Mouse (Mus musculus): ENCODE data around the gene Gid8. TPM values are rescaled to one million over a fixed set of nuclear protein-coding genes. Genes with fewer than 3 reads are reported as not detected.

Gid8 gene
- polyA plus RNA-seq, 1 experiment from 2014 or later: 59.6 TPM

- H3K27me3 ChIP-seq (ENCODE audit: control insufficient read depth, insufficient read depth, low read length): no peaks in the 10 kb centered on the region
- no peaks in the 10 kb centered on the region for H3K9me3 ChIP-seq (ENCODE audit: control insufficient read depth, low read length)
- ATAC-seq (ENCODE audit: low FRiP score): no peak; the same call in 1 of the 2 replicates
- WGBS: 3% methylated on average over 1 of the region's 1 CpGs
- no peaks in the 10 kb centered on the region for H3K4me1 ChIP-seq (replicated peaks; ENCODE audit: control insufficient read depth, insufficient read depth, low read length)
- no peak overlapping the region for H3K4me3 ChIP-seq (ENCODE audit: low read depth, low read length)
- no peak overlapping the region for H3K4me2 ChIP-seq (replicated peaks; ENCODE audit: low read depth, low read length)
- peak overlapping the region; percentile 8; the same call in 1 of the 2 replicates for H3K27ac ChIP-seq (ENCODE audit: low read depth, low read length)
- peak; percentile 50 for DNase-seq (ENCODE audit: low spot score)
- H3K36me3 ChIP-seq (ENCODE audit: control insufficient read depth, insufficient read depth, low read length): peaks cover 15% of the 10 kb centered on the region
- no peak overlapping the region for H3K9ac ChIP-seq (ENCODE audit: low read depth, low read length)
Observed at GRCm38 (mm10) chr2:180692630-180693029, 17.3 kb upstream of the Gid8 start.

GRCm38 (mm10) chr2:180695176-180695575, 14.7 kb upstream of the Gid8 start:
- Histone ChIP-seq H3K27ac (ENCODE audit: low read depth, low read length) (no peak overlapping the region), H3K9me3 (ENCODE audit: control insufficient read depth, low read length) (no peaks in the 10 kb centered on the region), H3K36me3 (ENCODE audit: control insufficient read depth, insufficient read depth, low read length) (no peaks in the 10 kb centered on the region), H3K9ac (ENCODE audit: low read depth, low read length) (no peak overlapping the region), H3K4me1 (replicated peaks; ENCODE audit: control insufficient read depth, insufficient read depth, low read length) (no peaks in the 10 kb centered on the region), H3K4me2 (replicated peaks; ENCODE audit: low read depth, low read length) (no peak overlapping the region), H3K27me3 (ENCODE audit: control insufficient read depth, insufficient read depth, low read length) (no peaks in the 10 kb centered on the region), H3K4me3 (ENCODE audit: low read depth, low read length) (no peak overlapping the region)
- 66% methylated on average over 2 of the region's 2 CpGs for WGBS
- no peak for DNase-seq (ENCODE audit: low spot score)
- no peak for ATAC-seq (ENCODE audit: low FRiP score)

GRCm38 (mm10) chr2:180700457-180700856, 9.5 kb upstream of the Gid8 start:
- no peaks in the 10 kb centered on the region for H3K36me3 ChIP-seq (ENCODE audit: control insufficient read depth, insufficient read depth, low read length)
- no peak overlapping the region for H3K27ac ChIP-seq (ENCODE audit: low read depth, low read length)
- H3K4me1 ChIP-seq (replicated peaks; ENCODE audit: control insufficient read depth, insufficient read depth, low read length): peaks cover 7% of the 10 kb centered on the region; the same call in 1 of the 2 replicates
- H3K27me3 ChIP-seq (ENCODE audit: control insufficient read depth, insufficient read depth, low read length): no peaks in the 10 kb centered on the region
- H3K9ac ChIP-seq (ENCODE audit: low read depth, low read length): peak overlapping the region; percentile 85; the same call in 1 of the 2 replicates
- peak overlapping the region; percentile 72 for H3K4me3 ChIP-seq (ENCODE audit: low read depth, low read length)
- H3K4me2 ChIP-seq (replicated peaks; ENCODE audit: low read depth, low read length): peak overlapping the region; percentile 81
- no peak for DNase-seq (ENCODE audit: low spot score)
- H3K9me3 ChIP-seq (ENCODE audit: control insufficient read depth, low read length): no peaks in the 10 kb centered on the region
- ATAC-seq (ENCODE audit: low FRiP score): no peak
- 82% methylated on average over 5 of the region's 5 CpGs for WGBS

DNA sequence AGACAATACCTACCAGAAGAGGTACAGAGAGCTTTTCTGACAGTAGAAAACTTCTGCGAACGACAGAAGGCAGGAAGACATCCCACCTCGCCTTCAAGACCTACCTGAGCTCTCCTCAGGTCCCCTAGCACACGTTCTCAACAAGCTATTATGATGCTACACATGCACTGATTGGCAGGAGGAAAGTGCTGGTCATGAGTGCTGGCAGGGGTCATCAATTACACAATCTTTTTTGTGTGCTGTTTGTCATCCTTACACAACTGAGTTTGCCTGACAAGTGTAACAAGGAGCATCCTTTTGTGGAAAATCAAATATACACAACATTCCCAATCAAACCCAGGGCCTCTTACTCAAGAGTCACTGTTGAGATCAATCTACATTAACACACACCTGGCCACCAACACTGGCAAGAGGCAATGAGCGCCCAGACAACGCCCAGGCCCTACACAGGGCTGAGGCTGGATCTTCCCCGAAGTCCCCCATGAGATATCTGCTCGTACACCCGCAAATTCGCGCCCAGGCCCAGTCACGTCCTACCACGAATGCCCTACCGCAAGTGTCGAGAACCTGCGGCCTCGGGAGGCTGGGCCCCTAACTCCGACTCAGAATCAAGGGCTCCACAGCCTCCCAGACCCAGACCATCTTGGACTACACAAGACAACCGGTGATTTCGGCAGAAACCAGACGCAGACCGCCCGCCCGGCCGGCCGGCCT, 8.7 kb upstream of the Gid8 start:
- DNase-seq (ENCODE audit: low spot score): no peak
- Histone ChIP-seq H3K4me3 (ENCODE audit: low read depth, low read length) (peak overlapping the region; percentile 72), H3K4me2 (replicated peaks; ENCODE audit: low read depth, low read length) (peak overlapping the region; percentile 81), H3K9me3 (ENCODE audit: control insufficient read depth, low read length) (no peaks in the 10 kb centered on the region), H3K36me3 (ENCODE audit: control insufficient read depth, insufficient read depth, low read length) (no peaks in the 10 kb centered on the region), H3K9ac (ENCODE audit: low read depth, low read length) (peak overlapping the region; percentile 85), H3K27me3 (ENCODE audit: control insufficient read depth, insufficient read depth, low read length) (no peaks in the 10 kb centered on the region), H3K4me1 (replicated peaks; ENCODE audit: control insufficient read depth, insufficient read depth, low read length) (peaks cover 7% of the 10 kb centered on the region; the same call in 1 of the 2 replicates), H3K27ac (ENCODE audit: low read depth, low read length) (peak overlapping the region; percentile 87)
- peak; percentile 54 for ATAC-seq (ENCODE audit: low FRiP score)
- WGBS: 4% methylated on average over 26 of the region's 26 CpGs

DNA sequence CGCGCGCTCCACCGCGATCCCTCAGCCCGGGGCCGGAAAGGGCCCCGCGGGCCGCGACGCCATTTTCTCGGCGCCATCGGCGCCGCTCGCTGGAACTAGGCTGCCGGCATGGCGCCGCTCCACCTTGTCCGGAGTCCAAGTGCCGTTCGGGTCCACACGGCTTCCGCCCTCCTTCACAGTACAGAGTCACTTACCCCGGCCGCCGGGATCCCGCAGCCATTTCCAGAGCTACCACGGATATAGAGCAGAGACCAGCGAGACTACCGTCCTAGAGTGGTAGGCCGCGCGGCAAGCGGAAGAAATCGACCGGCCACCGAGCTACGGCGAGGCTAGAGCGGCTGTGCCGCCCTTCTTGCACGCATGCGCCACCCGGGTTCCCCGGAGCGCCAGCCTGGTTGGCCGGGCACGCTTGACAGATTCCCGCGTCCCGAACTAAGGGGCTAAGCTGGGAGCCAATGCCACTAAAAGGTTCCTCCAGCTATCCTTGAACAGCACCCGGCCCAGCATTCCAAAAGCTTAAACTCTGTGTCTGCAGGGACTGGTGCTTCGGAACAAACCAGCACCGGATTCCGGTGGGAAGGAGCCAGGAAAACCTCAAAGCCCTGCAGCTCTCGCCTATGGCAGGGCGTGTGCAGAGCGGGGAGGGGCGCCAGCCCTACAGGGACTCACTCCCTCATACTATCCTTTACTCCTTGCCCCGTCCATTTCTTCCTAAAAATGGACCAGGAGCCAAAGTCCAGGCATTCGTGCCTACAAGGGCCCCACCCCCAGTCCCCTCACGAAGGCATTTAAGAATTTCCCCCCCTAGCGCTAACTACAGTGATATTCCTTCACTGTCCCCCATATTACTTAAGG, 7.9 kb upstream of the Gid8 start:
- peaks cover 7% of the 10 kb centered on the region; the same call in 1 of the 2 replicates for H3K4me1 ChIP-seq (replicated peaks; ENCODE audit: control insufficient read depth, insufficient read depth, low read length)
- peak overlapping the region; percentile 87 for H3K27ac ChIP-seq (ENCODE audit: low read depth, low read length)
- no peaks in the 10 kb centered on the region for H3K36me3 ChIP-seq (ENCODE audit: control insufficient read depth, insufficient read depth, low read length)
- H3K4me2 ChIP-seq (replicated peaks; ENCODE audit: low read depth, low read length): peak overlapping the region; percentile 81
- under 1% methylated on average over 65 of the region's 66 CpGs for WGBS
- H3K27me3 ChIP-seq (ENCODE audit: control insufficient read depth, insufficient read depth, low read length): no peaks in the 10 kb centered on the region
- DNase-seq (ENCODE audit: low spot score) (peak; percentile 94), ATAC-seq (ENCODE audit: low FRiP score) (peak; percentile 95)
- peak overlapping the region; percentile 72 for H3K4me3 ChIP-seq (ENCODE audit: low read depth, low read length)
- H3K9me3 ChIP-seq (ENCODE audit: control insufficient read depth, low read length): no peaks in the 10 kb centered on the region
- H3K9ac ChIP-seq (ENCODE audit: low read depth, low read length): peak overlapping the region; percentile 85

- Histone ChIP-seq H3K4me1 (replicated peaks; ENCODE audit: control insufficient read depth, insufficient read depth, low read length) (peaks cover 7% of the 10 kb centered on the region; the same call in 1 of the 2 replicates), H3K36me3 (ENCODE audit: control insufficient read depth, insufficient read depth, low read length) (no peaks in the 10 kb centered on the region), H3K9me3 (ENCODE audit: control insufficient read depth, low read length) (no peaks in the 10 kb centered on the region), H3K4me2 (replicated peaks; ENCODE audit: low read depth, low read length) (peak overlapping the region; percentile 81), H3K27me3 (ENCODE audit: control insufficient read depth, insufficient read depth, low read length) (no peaks in the 10 kb centered on the region), H3K4me3 (ENCODE audit: low read depth, low read length) (peak overlapping the region; percentile 72), H3K9ac (ENCODE audit: low read depth, low read length) (peak overlapping the region; percentile 85), H3K27ac (ENCODE audit: low read depth, low read length) (peak overlapping the region; percentile 87; the same call in 1 of the 2 replicates)
- WGBS: 40% methylated on average over 4 of the region's 4 CpGs
- ATAC-seq (ENCODE audit: low FRiP score) (no peak), DNase-seq (ENCODE audit: low spot score) (no peak)
Observed at GRCm38 (mm10) chr2:180702701-180703149, 7.2 kb upstream of the Gid8 start.

- ATAC-seq (ENCODE audit: low FRiP score) (no peak), DNase-seq (ENCODE audit: low spot score) (no peak)
- H3K36me3 ChIP-seq (ENCODE audit: control insufficient read depth, insufficient read depth, low read length): no peaks in the 10 kb centered on the region
- H3K27me3 ChIP-seq (ENCODE audit: control insufficient read depth, insufficient read depth, low read length): no peaks in the 10 kb centered on the region
- peaks cover 7% of the 10 kb centered on the region; the same call in 1 of the 2 replicates for H3K4me1 ChIP-seq (replicated peaks; ENCODE audit: control insufficient read depth, insufficient read depth, low read length)
- no peak overlapping the region for H3K4me2 ChIP-seq (replicated peaks; ENCODE audit: low read depth, low read length)
- H3K27ac ChIP-seq (ENCODE audit: low read depth, low read length): no peak overlapping the region
- 81% methylated on average over 5 of the region's 5 CpGs for WGBS
- H3K4me3 ChIP-seq (ENCODE audit: low read depth, low read length): no peak overlapping the region
- no peaks in the 10 kb centered on the region for H3K9me3 ChIP-seq (ENCODE audit: control insufficient read depth, low read length)
- H3K9ac ChIP-seq (ENCODE audit: low read depth, low read length): no peak overlapping the region
Observed at GRCm38 (mm10) chr2:180703175-180703574, 6.7 kb upstream of the Gid8 start.

DNA sequence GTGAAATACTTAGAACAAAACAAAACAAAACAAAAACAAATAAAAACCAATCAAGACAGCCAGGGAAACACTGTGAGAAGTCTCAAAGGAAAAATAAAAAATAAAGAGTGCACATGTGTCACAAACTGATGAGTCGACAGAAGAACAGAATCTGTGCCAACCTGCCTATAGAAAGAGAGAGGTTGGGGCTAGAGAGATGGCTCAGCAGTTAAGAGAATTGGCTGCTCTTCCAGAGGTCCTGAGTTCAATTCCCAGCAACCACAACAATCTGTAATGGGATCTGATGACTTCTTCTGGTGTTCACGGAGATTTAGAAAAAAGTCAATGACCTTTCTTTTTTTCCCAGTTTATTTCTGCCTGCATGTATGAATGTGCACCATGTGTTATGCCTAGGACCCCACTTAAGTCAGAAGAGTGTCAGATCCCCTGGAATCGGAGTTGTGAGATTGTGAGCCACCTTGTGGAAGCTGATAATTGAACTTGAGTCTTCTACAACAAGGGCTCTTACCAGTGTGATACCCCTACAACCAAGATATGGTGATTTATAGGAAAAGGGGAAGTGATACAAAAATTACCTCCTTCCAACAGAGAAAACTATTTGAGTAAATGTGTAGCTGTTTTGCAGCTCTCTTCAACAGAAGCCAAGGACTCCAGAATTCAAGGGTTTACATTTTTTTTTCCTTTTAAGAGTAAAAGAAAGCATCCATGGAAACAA, 6.1 kb upstream of the Gid8 start:
- 83% methylated on average over 3 of the region's 3 CpGs for WGBS
- H3K27ac ChIP-seq (ENCODE audit: low read depth, low read length): no peak overlapping the region

More for the DNA sequence above, 6.1 kb upstream of the Gid8 start:
- Histone ChIP-seq H3K9ac (ENCODE audit: low read depth, low read length) (no peak overlapping the region), H3K27me3 (ENCODE audit: control insufficient read depth, insufficient read depth, low read length) (no peaks in the 10 kb centered on the region), H3K4me2 (replicated peaks; ENCODE audit: low read depth, low read length) (no peak overlapping the region), H3K9me3 (ENCODE audit: control insufficient read depth, low read length) (no peaks in the 10 kb centered on the region), H3K4me3 (ENCODE audit: low read depth, low read length) (no peak overlapping the region), H3K4me1 (replicated peaks; ENCODE audit: control insufficient read depth, insufficient read depth, low read length) (peaks cover 12% of the 10 kb centered on the region), H3K36me3 (ENCODE audit: control insufficient read depth, insufficient read depth, low read length) (no peaks in the 10 kb centered on the region)
- DNase-seq (ENCODE audit: low spot score) (no peak), ATAC-seq (ENCODE audit: low FRiP score) (no peak)

All from hindbrain, embryonic 11.5 days (tissue).